Mouse (Mus musculus) heart, adult 2 months (tissue): ENCODE measurements around the gene Idnk. TPM values are rescaled to one million over a fixed set of nuclear protein-coding genes. Genes with fewer than 3 reads are reported as not detected.

ENCODE experiments used
- DNase-seq, 2 experiments: peaks; one replicate each; pipeline ENCODE4 v3.0.0; 2021
- H3K27ac ChIP-seq: fragments of 200-600 bp; 2 replicates; pipeline ENCODE4 v1.8.1; 2022
- H3K27me3 ChIP-seq: fragments of 200-500 bp; 2 replicates; pipeline ENCODE4 v1.6.1; 2012; ENCODE audit warnings: mild to moderate bottlenecking, low read length, inconsistent platforms, mixed read lengths; ENCODE audit not compliant: control insufficient read depth, insufficient read depth
- H3K36me3 ChIP-seq: fragments of 200-500 bp; 2 replicates; pipeline ENCODE4 v1.6.1; 2012; ENCODE audit warnings: low read length, inconsistent platforms; ENCODE audit not compliant: control insufficient read depth, insufficient read depth
- H3K4me1 ChIP-seq: fragments of 200-500 bp; 2 replicates; pipeline ENCODE4 v1.6.1; 2011; ENCODE audit warnings: low read length; ENCODE audit not compliant: control insufficient read depth, insufficient read depth
- H3K4me3 ChIP-seq: fragments of 200-600 bp; 2 replicates; pipeline ENCODE4 v1.8.1; 2022
- H3K79me2 ChIP-seq: fragments of 200-500 bp; replicated peaks from 2 replicates; pipeline ENCODE4 v1.6.1; 2012; ENCODE audit warnings: mild to moderate bottlenecking, inconsistent platforms, low read length, moderate library complexity, mixed read lengths; ENCODE audit not compliant: control insufficient read depth, insufficient read depth
- H3K9ac ChIP-seq: fragments of 200-500 bp; 2 replicates; pipeline ENCODE4 v1.6.1; 2012; ENCODE audit warnings: low read depth, mild to moderate bottlenecking, control low read depth, inconsistent platforms, low read length, mixed read lengths
- CTCF ChIP-seq: fragments of 200-600 bp; IDR thresholded peaks from 2 replicates; pipeline ENCODE4 v1.8.1; 2022; ENCODE audit warnings: antibody characterized with exemption, mild to moderate bottlenecking, moderate library complexity
- EP300 ChIP-seq: fragments of 200-500 bp; IDR thresholded peaks from 2 replicates; pipeline ENCODE4 v1.6.1; 2011; ENCODE audit warnings: low read depth, low read length, control low read depth; ENCODE audit not compliant: insufficient read depth
- POLR2A ChIP-seq: fragments of 200-500 bp; IDR thresholded peaks from 2 replicates; pipeline ENCODE4 v1.6.1; 2011; ENCODE audit warnings: mild to moderate bottlenecking, low read depth, low read length, control low read depth; ENCODE audit not compliant: insufficient read depth
- WGBS: fragments of 180-500 bp; shearing (Covaris S2); methylation state at CpG from one replicate; pipeline ENCODE4 v1.1.7; 2018; 5-methylcytosine and 5-hydroxymethylcytosine counted together
- intact Hi-C: fragments of 180-260 bp; cut with DNase I; formaldehyde crosslinking; loops from one replicate; pipeline ENCODE4 v1.15.1; 2025
- polyA plus RNA-seq: library from polyadenylated mRNA; depleted of rRNA; stranded (reverse); fragments of >200 nt; gene quantifications from 2 replicates; pipeline ENCODE4 v1.2.3, GENCODE M21; 2012
- total RNA-seq, 2 experiments: library from RNA; stranded (reverse); gene quantifications; 2 replicates each; pipeline ENCODE4 v1.2.3; 2021

The Idnk gene
- total and polyA plus RNA-seq, 3 experiments, result 14.8 to 24.0 (median 22.3) TPM

GRCm38 (mm10) chr13:58115227-58115626, 42.2 kb upstream of the Idnk start:
- H3K4me1 ChIP-seq, result peaks cover 6% of the 10 kb centered on the region
- no peak overlapping the region for H3K9ac ChIP-seq
- H3K4me3 ChIP-seq, result no peak overlapping the region
- H3K27me3 ChIP-seq, result no peaks in the 10 kb centered on the region
- intact Hi-C loops, result no loop called here
- 13% methylated on average over 13 of the region's 13 CpGs for WGBS
- DNase-seq, result peak; percentile 52 to 65
- H3K27ac ChIP-seq, result no peak overlapping the region
- no peaks in the 10 kb centered on the region for H3K36me3 ChIP-seq
- no peaks in the 10 kb centered on the region for H3K79me2 ChIP-seq
- TF ChIP-seq CTCF, result no peak
- TF ChIP-seq EP300, result no peak
- no peak for TF ChIP-seq POLR2A

- H3K27ac ChIP-seq, result no peak overlapping the region
- 57% methylated on average over 2 of the region's 2 CpGs for WGBS
- H3K36me3 ChIP-seq, result no peaks in the 10 kb centered on the region
- TF ChIP-seq CTCF (no peak), POLR2A (no peak), EP300 (no peak)
- no peak overlapping the region for H3K4me3 ChIP-seq
- H3K79me2 ChIP-seq, result no peaks in the 10 kb centered on the region
- H3K9ac ChIP-seq, result no peak overlapping the region
- DNase-seq, result no peak
- H3K4me1 ChIP-seq, result peaks cover 6% of the 10 kb centered on the region
- H3K27me3 ChIP-seq, result no peaks in the 10 kb centered on the region; the same call in 1 of the 2 replicates
- intact Hi-C loops, result loop anchor here (1.0 to 2.0 kb wide), 2 partner anchors 84 to 104 kb away; no protein-coding TSS in a partner anchor
These were observed 40.6 kb upstream of the Idnk start for GRCm38 (mm10) chr13:58116801-58117200.

GRCm38 (mm10) chr13:58117318-58118017, 40.0 kb upstream of the Idnk start:
- Histone ChIP-seq H3K36me3 (no peaks in the 10 kb centered on the region), H3K4me1 (peaks cover 7% of the 10 kb centered on the region), H3K27me3 (no peaks in the 10 kb centered on the region; the same call in 1 of the 2 replicates), H3K79me2 (no peaks in the 10 kb centered on the region), H3K9ac (no peak overlapping the region), H3K27ac (no peak overlapping the region), H3K4me3 (no peak overlapping the region)
- peak; percentile 63 to 79 for DNase-seq
- intact Hi-C loops, result loop anchor here (1.0 to 2.0 kb wide), 2 partner anchors 85 to 105 kb away; no protein-coding TSS in a partner anchor
- 48% methylated on average over 8 of the region's 8 CpGs for WGBS
- TF ChIP-seq POLR2A (no peak), EP300 (no peak), CTCF (peak; percentile 93)

- Histone ChIP-seq H3K4me3 (no peak overlapping the region), H3K27me3 (no peaks in the 10 kb centered on the region; the same call in 1 of the 2 replicates), H3K9ac (no peak overlapping the region), H3K36me3 (peaks cover 6% of the 10 kb centered on the region), H3K79me2 (peaks cover 3% of the 10 kb centered on the region), H3K4me1 (peaks cover 2% of the 10 kb centered on the region), H3K27ac (peak overlapping the region; percentile 68)
- intact Hi-C loops, result loop anchor here (10.0 kb wide), 1 partner anchor 282 kb away; the partner anchor contains the start of genes Hnrnpk and Rmi1
- TF ChIP-seq CTCF (no peak), EP300 (no peak), POLR2A (peak; percentile 44; the same call in 1 of the 2 replicates)
- 46% methylated on average over 10 of the region's 10 CpGs for WGBS
- no peak for DNase-seq
These were observed 34.6 kb upstream of the Idnk start for GRCm38 (mm10) chr13:58122786-58123297.

GRCm38 (mm10) chr13:58123381-58123780, 34.1 kb upstream of the Idnk start:
- TF ChIP-seq POLR2A (no peak), CTCF (no peak), EP300 (no peak)
- intact Hi-C loops, result loop anchor here (10.0 kb wide), 1 partner anchor 281 kb away; the partner anchor contains the start of genes Hnrnpk and Rmi1
- Histone ChIP-seq H3K36me3 (peaks cover 6% of the 10 kb centered on the region), H3K9ac (no peak overlapping the region), H3K27me3 (no peaks in the 10 kb centered on the region; the same call in 1 of the 2 replicates), H3K79me2 (peaks cover 3% of the 10 kb centered on the region), H3K4me1 (peaks cover 2% of the 10 kb centered on the region), H3K27ac (peak overlapping the region; percentile 54), H3K4me3 (no peak overlapping the region)
- WGBS, result 64% methylated on average over 8 of the region's 8 CpGs
- no peak for DNase-seq

GRCm38 (mm10) chr13:58124278-58124677, 33.2 kb upstream of the Idnk start:
- H3K4me3 ChIP-seq, result no peak overlapping the region
- intact Hi-C loops, result loop anchor here (10.0 kb wide), 1 partner anchor 281 kb away; the partner anchor contains the start of genes Hnrnpk and Rmi1
- no peak overlapping the region for H3K27ac ChIP-seq
- peaks cover 6% of the 10 kb centered on the region for H3K36me3 ChIP-seq
- no peak overlapping the region for H3K9ac ChIP-seq
- H3K79me2 ChIP-seq, result peaks cover 3% of the 10 kb centered on the region
- no peaks in the 10 kb centered on the region; the same call in 1 of the 2 replicates for H3K27me3 ChIP-seq
- no peak for DNase-seq
- 85% methylated on average over 3 of the region's 3 CpGs for WGBS
- H3K4me1 ChIP-seq, result peaks cover 2% of the 10 kb centered on the region
- TF ChIP-seq CTCF (no peak), POLR2A (no peak), EP300 (no peak)
